Mouse (Mus musculus): ENCODE measurements at regions not wholly inside any gene's neighbourhood (a gene's known extent, or its start where the extent isn't known, plus 50 kb on each side); places are given as distances from the start of the nearest gene placed in this dataset.

- TF ChIP-seq CTCF (IDR thresholded peaks at IDR 0.05; ENCODE audit: low read depth, low read length) = no peak
- TF ChIP-seq GATA1 (IDR thresholded peaks at IDR 0.05; ENCODE audit: borderline replicate concordance, low read length) = no peak
- no peak for TF ChIP-seq TAL1 (conservative IDR thresholded peaks at IDR 0.05; ENCODE audit: low read depth, low read length)
- TF ChIP-seq GATA2 (IDR thresholded peaks at IDR 0.05; ENCODE audit: borderline replicate concordance, low read depth, low read length) = no peak
Measured at GRCm38 (mm10) chr3:78716691-78717090, 569.6 kb downstream of the Rapgef2 start.
